Mouse (Mus musculus): ENCODE measurements around the gene Igsf1. TPM values are rescaled to one million over a fixed set of nuclear protein-coding genes. Genes with fewer than 3 reads are reported as not detected.

Gene Igsf1
- polyA plus RNA-seq (2014; fragmentation: Nextera tagmentation; extraction: Ambion mirVana): 4.2 and 5.4 TPM in 2 replicates

DNA sequence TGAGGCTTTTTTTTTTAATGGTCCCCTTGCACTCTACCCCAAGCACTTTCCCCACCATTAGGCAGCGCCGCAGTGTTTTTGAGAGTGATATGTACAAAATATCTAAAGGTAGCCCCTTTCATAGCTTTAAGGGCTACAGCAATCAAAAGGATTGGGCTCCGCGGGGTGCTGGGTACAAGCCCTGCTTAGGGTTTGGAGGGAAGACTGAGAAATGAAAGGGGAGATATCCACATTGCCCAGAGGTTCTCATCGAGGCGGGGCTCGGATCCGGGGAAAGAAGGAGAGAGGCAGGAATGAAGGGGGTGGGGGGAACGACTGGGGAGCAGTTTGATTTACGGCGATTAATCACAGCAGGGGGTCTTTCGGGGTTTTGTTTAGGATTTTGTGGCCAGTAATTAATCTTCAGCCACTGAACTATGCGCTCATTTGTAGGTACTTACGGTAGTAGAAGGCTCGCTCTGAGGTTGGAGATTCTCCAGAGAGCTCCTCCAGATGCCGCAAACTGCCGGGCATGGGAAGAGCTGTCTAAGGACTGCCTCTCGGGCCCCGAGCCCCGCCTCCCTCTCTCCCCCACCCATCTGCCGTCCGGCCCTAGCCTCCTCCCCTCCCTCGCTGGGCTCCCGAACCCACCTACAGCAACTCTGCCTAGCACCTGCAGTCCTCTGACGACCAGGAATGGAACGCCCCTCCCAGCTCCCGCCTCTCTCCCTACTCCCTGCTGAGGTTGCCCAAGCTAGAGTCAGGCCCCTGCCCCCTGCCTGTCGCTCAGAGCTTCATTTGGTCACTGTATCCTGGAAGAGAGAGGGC is at the start of gene Igsf1:
Gene Igsf1, minus strand, starts transcription at position 537 of the 807 bp plus-strand sequence.
- Histone ChIP-seq H3K4me3 (ENCODE audit: low read length) (peak within 1 kb of the TSS; percentile 32), H3K9ac (ENCODE audit: low read depth, low read length) (no peak within 1 kb of the TSS), H3K4me1 (ENCODE audit: control insufficient read depth, insufficient read depth, low read length) (no peaks in the 10 kb centered on the region), H3K9me3 (ENCODE audit: control insufficient read depth, low read length) (no peaks in the 10 kb centered on the region), H3K36me3 (ENCODE audit: control insufficient read depth, insufficient read depth, low read length) (no peaks in the 10 kb centered on the region), H3K27me3 (ENCODE audit: control insufficient read depth, insufficient read depth, low read length) (no peaks in the 10 kb centered on the region), H3K27ac (ENCODE audit: low read depth, low read length) (no peak within 1 kb of the TSS), H3K4me2 (replicated peaks; ENCODE audit: low read depth, low read length) (peak within 1 kb of the TSS; percentile 34)
- 31% methylated on average over 28 of the region's 28 CpGs for WGBS
- peak; percentile 96 for ATAC-seq (ENCODE audit: low FRiP score, low TSS enrichment)

GRCm38 (mm10) chrX:49770828-49771227 is 26.7 kb downstream of the Igsf1 start:
- WGBS: 35% methylated on average over 2 of the region's 2 CpGs
- H3K27me3 ChIP-seq (ENCODE audit: control insufficient read depth, insufficient read depth, low read length): no peaks in the 10 kb centered on the region

DNA sequence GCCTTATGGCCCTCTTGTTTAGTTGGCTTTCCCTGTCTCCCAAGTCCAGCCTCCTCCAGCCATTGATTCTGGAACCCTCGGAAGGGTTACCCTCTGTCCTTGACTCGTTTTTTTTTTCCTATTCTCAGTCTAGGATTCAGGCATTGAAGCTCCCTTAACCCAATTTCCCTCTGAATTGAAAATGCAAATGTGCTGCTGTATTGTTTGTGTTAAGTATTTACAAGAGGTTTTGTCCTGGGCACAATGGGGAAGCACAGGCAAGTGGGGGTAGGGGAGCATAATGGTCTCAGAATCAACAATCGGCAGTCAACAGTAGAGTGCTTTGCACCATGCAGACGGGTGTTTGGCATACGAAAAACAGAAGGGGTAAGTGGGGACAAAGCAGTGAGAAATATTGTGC is 52.4 kb downstream of the Igsf1 start:
- 50% methylated on average over 5 of the region's 5 CpGs for WGBS
- Histone ChIP-seq H3K27me3 (ENCODE audit: control insufficient read depth, insufficient read depth, low read length) (no peaks in the 10 kb centered on the region), H3K4me3 (ENCODE audit: low read length) (no peak overlapping the region), H3K27ac (ENCODE audit: low read depth, low read length) (no peak overlapping the region), H3K4me1 (ENCODE audit: control insufficient read depth, insufficient read depth, low read length) (no peaks in the 10 kb centered on the region), H3K4me2 (replicated peaks; ENCODE audit: low read depth, low read length) (no peak overlapping the region), H3K9me3 (ENCODE audit: control insufficient read depth, low read length) (no peaks in the 10 kb centered on the region), H3K9ac (ENCODE audit: low read depth, low read length) (no peak overlapping the region), H3K36me3 (ENCODE audit: control insufficient read depth, insufficient read depth, low read length) (no peaks in the 10 kb centered on the region)
- ATAC-seq (ENCODE audit: low FRiP score, low TSS enrichment): no peak

More at GRCm38 (mm10) chrX:49770828-49771227, 26.7 kb downstream of the Igsf1 start:
- H3K27ac ChIP-seq (ENCODE audit: low read depth, low read length): no peak overlapping the region
- no peaks in the 10 kb centered on the region for H3K4me1 ChIP-seq (ENCODE audit: control insufficient read depth, insufficient read depth, low read length)
- H3K4me3 ChIP-seq (ENCODE audit: low read length): no peak overlapping the region
- no peaks in the 10 kb centered on the region for H3K36me3 ChIP-seq (ENCODE audit: control insufficient read depth, insufficient read depth, low read length)
- no peak overlapping the region for H3K4me2 ChIP-seq (replicated peaks; ENCODE audit: low read depth, low read length)
- ATAC-seq (ENCODE audit: low FRiP score, low TSS enrichment): no peak
- no peaks in the 10 kb centered on the region for H3K9me3 ChIP-seq (ENCODE audit: control insufficient read depth, low read length)
- no peak overlapping the region for H3K9ac ChIP-seq (ENCODE audit: low read depth, low read length)

DNA sequence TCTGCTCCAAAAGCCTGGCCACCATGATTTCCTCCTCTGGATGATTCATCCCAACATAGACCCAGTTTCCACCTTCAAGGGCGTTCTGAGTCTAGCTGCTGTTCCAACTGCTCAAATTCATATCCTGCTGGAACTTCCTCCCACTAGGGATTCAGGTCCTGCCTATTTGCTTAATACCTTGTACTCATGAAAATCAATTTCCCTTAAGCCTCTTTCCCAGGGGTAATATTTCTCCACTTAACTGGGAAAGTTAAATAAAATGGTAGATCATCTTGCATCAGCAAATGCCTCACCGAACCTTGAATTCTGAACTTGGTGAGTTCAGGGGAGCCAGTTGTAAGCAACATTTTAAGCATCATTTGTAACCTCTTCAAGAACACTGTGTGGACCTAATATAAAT is 62.6 kb downstream of the Igsf1 start, which contains the start of gene Olfr1321:
Gene Olfr1321, minus strand, starts transcription at position 101 of the 400 bp plus-strand sequence.
- 78% methylated on average over 2 of the region's 2 CpGs for WGBS
- Histone ChIP-seq H3K27ac (ENCODE audit: low read depth, low read length) (no peak within 1 kb of the TSS), H3K27me3 (ENCODE audit: control insufficient read depth, insufficient read depth, low read length) (no peaks in the 10 kb centered on the region), H3K36me3 (ENCODE audit: control insufficient read depth, insufficient read depth, low read length) (no peaks in the 10 kb centered on the region), H3K9ac (ENCODE audit: low read depth, low read length) (no peak within 1 kb of the TSS), H3K4me1 (ENCODE audit: control insufficient read depth, insufficient read depth, low read length) (no peaks in the 10 kb centered on the region), H3K4me2 (replicated peaks; ENCODE audit: low read depth, low read length) (no peak within 1 kb of the TSS), H3K9me3 (ENCODE audit: control insufficient read depth, low read length) (no peaks in the 10 kb centered on the region), H3K4me3 (ENCODE audit: low read length) (no peak within 1 kb of the TSS)
- no peak for ATAC-seq (ENCODE audit: low FRiP score, low TSS enrichment)

Other genes starting within 250 kb of the Igsf1 start
- gene Olfr1320, start 125.4 kb downstream of the Igsf1 start, polyA plus RNA-seq (2014; fragmentation: Nextera tagmentation; extraction: Ambion mirVana): not detected in 2 replicates
- not detected in 2 replicates for gene Olfr1321, start 62.7 kb downstream of the Igsf1 start, polyA plus RNA-seq (2014; fragmentation: Nextera tagmentation; extraction: Ambion mirVana)
- not detected in 2 replicates for gene Olfr1322, start 93.7 kb upstream of the Igsf1 start, polyA plus RNA-seq (2014; fragmentation: Nextera tagmentation; extraction: Ambion mirVana)
- not detected in 2 replicates for gene Olfr1323, start 221.6 kb upstream of the Igsf1 start, polyA plus RNA-seq (2014; fragmentation: Nextera tagmentation; extraction: Ambion mirVana)

All from kidney, embryonic 14.5 days (tissue).